Mouse (Mus musculus) stomach, embryonic 14.5 days (tissue): ENCODE measurements around the gene Esrrb. TPM values are rescaled to one million over a fixed set of nuclear protein-coding genes. Genes with fewer than 3 reads are reported as not detected.

Experiments used
- ATAC-seq: fragments of 200-750 bp; cut with Nextera tagmentation; 2 replicates; pipeline ENCODE4 v1.8.0; 2017; ENCODE audit warnings: low read depth, moderate TSS enrichment; ENCODE audit not compliant: insufficient number of reproducible peaks, insufficient read depth, low FRiP score
- H3K27ac ChIP-seq: fragments of 300-500 bp; sonication (generic); 2 replicates; pipeline ENCODE4 v1.5.1; 2014; ENCODE audit warnings: mild to moderate bottlenecking, low read length, moderate library complexity, mixed read lengths
- H3K27me3 ChIP-seq: fragments of 300-500 bp; sonication (generic); 2 replicates; pipeline ENCODE4 v1.6.1; 2014; ENCODE audit warnings: low read length, control low read depth, mixed read lengths; ENCODE audit not compliant: control insufficient read depth, insufficient read depth
- H3K36me3 ChIP-seq: fragments of 300-500 bp; sonication (generic); 2 replicates; pipeline ENCODE4 v1.6.1; 2014; ENCODE audit warnings: mild to moderate bottlenecking, control low read depth, low read length, moderate library complexity, mixed read lengths; ENCODE audit not compliant: control insufficient read depth, insufficient read depth
- H3K4me1 ChIP-seq: fragments of 300-500 bp; sonication (generic); 2 replicates; pipeline ENCODE4 v1.6.1; 2014; ENCODE audit warnings: low read length, control low read depth, mixed read lengths; ENCODE audit not compliant: control insufficient read depth, insufficient read depth
- H3K4me2 ChIP-seq: fragments of 300-500 bp; sonication (generic); replicated peaks from 2 replicates; pipeline ENCODE4 v1.6.1; 2014; ENCODE audit warnings: low read depth, low read length, control low read depth
- H3K4me3 ChIP-seq: fragments of 300-500 bp; sonication (generic); 2 replicates; pipeline ENCODE4 v1.5.1; 2014; ENCODE audit warnings: low read depth, low read length, control low read depth
- H3K9ac ChIP-seq: fragments of 300-500 bp; sonication (generic); replicated peaks from 2 replicates; pipeline ENCODE4 v1.6.1; 2014; ENCODE audit warnings: low read depth, mild to moderate bottlenecking, control low read depth, low read length, moderate library complexity, mixed read lengths
- H3K9me3 ChIP-seq: fragments of 300-500 bp; sonication (generic); 2 replicates; pipeline ENCODE4 v1.6.1; 2016; ENCODE audit warnings: low read depth, low read length, control low read depth; ENCODE audit not compliant: control insufficient read depth
- WGBS: fragments of 180-500 bp; shearing (Covaris S2); extraction: QIAGEN DNeasy Blood & Tissue Kit; methylation state at CpG from one replicate; pipeline ENCODE4 v1.1.7; 2014; 5-methylcytosine and 5-hydroxymethylcytosine counted together
- polyA plus RNA-seq: library from polyadenylated mRNA; unstranded; fragments of >200 nt; fragmentation: Nextera tagmentation; extraction: Ambion mirVana; gene quantifications from 2 replicates; pipeline ENCODE4 v1.2.1, GENCODE M21; 2014

Gene Esrrb
- polyA plus RNA-seq, 1 experiment from 2014 or later = 0.22 TPM

- no peak overlapping the region for H3K4me3 ChIP-seq
- no peaks in the 10 kb centered on the region for H3K27me3 ChIP-seq
- H3K9ac ChIP-seq = no peak overlapping the region
- H3K27ac ChIP-seq = no peak overlapping the region
- no peaks in the 10 kb centered on the region for H3K36me3 ChIP-seq
- H3K9me3 ChIP-seq = no peaks in the 10 kb centered on the region
- ATAC-seq = no peak
- peaks cover 3% of the 10 kb centered on the region; the same call in 1 of the 2 replicates for H3K4me1 ChIP-seq
- no peak overlapping the region for H3K4me2 ChIP-seq
- 83% methylated on average over 10 of the region's 10 CpGs for WGBS
Observed at GRCm38 (mm10) chr12:86507741-86508140, 146.8 kb downstream of the Esrrb start.

DNA sequence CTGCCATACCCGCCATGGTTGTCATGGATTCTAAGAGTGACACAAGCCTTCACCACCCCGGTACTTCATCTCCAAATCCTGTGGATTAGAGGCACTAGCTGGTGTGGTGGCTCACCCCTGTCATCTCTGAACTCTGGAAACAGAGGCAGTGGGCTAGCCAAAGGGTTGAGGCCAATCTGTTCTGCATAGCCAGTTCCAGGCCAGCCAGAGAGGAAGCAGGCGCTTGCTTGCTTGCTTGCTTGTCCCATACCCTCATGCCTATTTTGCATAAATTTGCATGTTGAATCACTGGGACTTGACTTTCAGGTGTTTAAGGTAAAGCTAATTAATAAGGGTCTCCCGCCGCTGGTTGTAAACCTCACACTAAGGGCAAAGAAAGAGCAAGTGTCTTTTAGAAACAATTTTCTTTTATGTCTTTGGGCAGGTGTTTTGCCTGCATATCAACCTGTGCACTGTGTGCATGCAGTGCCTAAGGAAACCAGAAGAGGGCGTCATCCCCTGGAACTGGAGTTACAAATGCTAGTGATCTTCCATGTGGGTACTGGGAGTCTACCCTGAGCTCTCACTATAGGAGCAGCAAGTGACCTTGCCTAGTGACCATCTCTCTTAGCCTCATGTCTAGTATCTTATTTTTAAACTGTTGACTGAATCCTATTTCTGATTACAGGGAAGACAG is 147.5 kb downstream of the Esrrb start:
- 73% methylated on average over 6 of the region's 6 CpGs for WGBS
- no peak for ATAC-seq
- no peak overlapping the region for H3K9ac ChIP-seq
- H3K4me1 ChIP-seq = peaks cover 3% of the 10 kb centered on the region; the same call in 1 of the 2 replicates
- no peak overlapping the region for H3K27ac ChIP-seq
- H3K4me2 ChIP-seq = no peak overlapping the region
- H3K4me3 ChIP-seq = no peak overlapping the region
- no peaks in the 10 kb centered on the region for H3K27me3 ChIP-seq
- no peaks in the 10 kb centered on the region for H3K9me3 ChIP-seq
- H3K36me3 ChIP-seq = no peaks in the 10 kb centered on the region

- peak; percentile 33; the same call in 1 of the 2 replicates for ATAC-seq
- no peak overlapping the region for H3K4me2 ChIP-seq
- H3K4me3 ChIP-seq = no peak overlapping the region
- peaks cover 3% of the 10 kb centered on the region; the same call in 1 of the 2 replicates for H3K4me1 ChIP-seq
- no peak overlapping the region for H3K9ac ChIP-seq
- H3K9me3 ChIP-seq = no peaks in the 10 kb centered on the region
- WGBS = 37% methylated on average over 13 of the region's 13 CpGs
- no peaks in the 10 kb centered on the region for H3K27me3 ChIP-seq
- H3K27ac ChIP-seq = no peak overlapping the region
- H3K36me3 ChIP-seq = no peaks in the 10 kb centered on the region
Observed at GRCm38 (mm10) chr12:86509295-86510279, 148.7 kb downstream of the Esrrb start.

- 77% methylated on average over 3 of the region's 3 CpGs for WGBS
- H3K4me2 ChIP-seq = no peak overlapping the region
- no peak overlapping the region for H3K4me3 ChIP-seq
- H3K36me3 ChIP-seq = no peaks in the 10 kb centered on the region
- no peaks in the 10 kb centered on the region for H3K27me3 ChIP-seq
- no peak for ATAC-seq
- H3K4me1 ChIP-seq = peaks cover 3% of the 10 kb centered on the region; the same call in 1 of the 2 replicates
- H3K9ac ChIP-seq = no peak overlapping the region
- no peaks in the 10 kb centered on the region for H3K9me3 ChIP-seq
- no peak overlapping the region for H3K27ac ChIP-seq
Observed at GRCm38 (mm10) chr12:86512335-86512734, 151.4 kb downstream of the Esrrb start.

- Histone ChIP-seq H3K27me3 (no peaks in the 10 kb centered on the region), H3K4me3 (no peak overlapping the region), H3K4me1 (peaks cover 3% of the 10 kb centered on the region; the same call in 1 of the 2 replicates), H3K9me3 (no peaks in the 10 kb centered on the region), H3K27ac (no peak overlapping the region), H3K36me3 (no peaks in the 10 kb centered on the region), H3K9ac (no peak overlapping the region), H3K4me2 (no peak overlapping the region)
- 58% methylated on average over 4 of the region's 4 CpGs for WGBS
- ATAC-seq = no peak
Observed at GRCm38 (mm10) chr12:86513596-86513995, 152.7 kb downstream of the Esrrb start.

- H3K4me1 ChIP-seq = no peaks in the 10 kb centered on the region
- H3K9ac ChIP-seq = no peak overlapping the region
- no peaks in the 10 kb centered on the region for H3K36me3 ChIP-seq
- H3K27me3 ChIP-seq = no peaks in the 10 kb centered on the region
- H3K4me2 ChIP-seq = no peak overlapping the region
- 43% methylated on average over 5 of the region's 5 CpGs for WGBS
- H3K9me3 ChIP-seq = no peaks in the 10 kb centered on the region
- H3K27ac ChIP-seq = no peak overlapping the region
- ATAC-seq = no peak
- H3K4me3 ChIP-seq = no peak overlapping the region
Observed at GRCm38 (mm10) chr12:86516602-86517001, 155.7 kb downstream of the Esrrb start.

- no peak for ATAC-seq
Observed at GRCm38 (mm10) chr12:86517721-86518120, 156.8 kb downstream of the Esrrb start.

GRCm38 (mm10) chr12:86518746-86519145 is 157.8 kb downstream of the Esrrb start:
- H3K36me3 ChIP-seq = no peaks in the 10 kb centered on the region
- H3K4me1 ChIP-seq = no peaks in the 10 kb centered on the region
- 21% methylated on average over 18 of the region's 18 CpGs for WGBS
- no peak for ATAC-seq
- no peaks in the 10 kb centered on the region for H3K9me3 ChIP-seq
- H3K4me2 ChIP-seq = no peak overlapping the region
- H3K27me3 ChIP-seq = no peaks in the 10 kb centered on the region
- no peak overlapping the region for H3K9ac ChIP-seq
- no peak overlapping the region for H3K4me3 ChIP-seq
- no peak overlapping the region for H3K27ac ChIP-seq

More at GRCm38 (mm10) chr12:86517721-86518120, 156.8 kb downstream of the Esrrb start:
- Histone ChIP-seq H3K4me3 (no peak overlapping the region), H3K36me3 (no peaks in the 10 kb centered on the region), H3K4me2 (no peak overlapping the region), H3K9me3 (no peaks in the 10 kb centered on the region), H3K9ac (no peak overlapping the region), H3K4me1 (no peaks in the 10 kb centered on the region), H3K27me3 (no peaks in the 10 kb centered on the region), H3K27ac (no peak overlapping the region)
- 55% methylated on average over 6 of the region's 6 CpGs for WGBS
